Mouse (Mus musculus) stomach, embryonic 16.5 days (tissue): ENCODE measurements around the gene Mfsd5. TPM values are rescaled to one million over a fixed set of nuclear protein-coding genes. Genes with fewer than 3 reads are reported as not detected.
A peak's percentile ranks its signal among the peaks of the same experiment; 100 is the strongest.

ENCODE experiments used
- ATAC-seq: fragments of 200-750 bp; cut with Nextera tagmentation; 2 replicates; pipeline ENCODE4 v1.8.0; 2017; ENCODE audit warnings: moderate number of reproducible peaks, moderate TSS enrichment; ENCODE audit not compliant: insufficient read depth, low FRiP score
- H3K27ac ChIP-seq: fragments of 300-500 bp; sonication (generic); 2 replicates; pipeline ENCODE4 v1.5.1; 2014; ENCODE audit warnings: low read length
- H3K27me3 ChIP-seq: fragments of 300-500 bp; sonication (generic); 2 replicates; pipeline ENCODE4 v1.6.1; 2014; ENCODE audit warnings: low read length, control low read depth, mixed read lengths; ENCODE audit not compliant: control insufficient read depth, insufficient read depth
- H3K36me3 ChIP-seq: fragments of 300-500 bp; sonication (generic); 2 replicates; pipeline ENCODE4 v1.6.1; 2014; ENCODE audit warnings: low read length; ENCODE audit not compliant: control insufficient read depth, insufficient read depth
- H3K4me1 ChIP-seq: fragments of 300-500 bp; sonication (generic); 2 replicates; pipeline ENCODE4 v1.6.1; 2014; ENCODE audit warnings: low read length, control low read depth, mixed read lengths; ENCODE audit not compliant: control insufficient read depth, insufficient read depth
- H3K4me2 ChIP-seq: fragments of 300-500 bp; sonication (generic); 2 replicates; pipeline ENCODE4 v1.6.1; 2014; ENCODE audit warnings: low read depth, low read length, mixed read lengths
- H3K4me3 ChIP-seq: fragments of 300-500 bp; sonication (generic); replicated peaks from 2 replicates; pipeline ENCODE4 v1.5.1; 2014; ENCODE audit warnings: mild to moderate bottlenecking, low read length
- H3K9ac ChIP-seq: fragments of 300-500 bp; sonication (generic); 2 replicates; pipeline ENCODE4 v1.6.1; 2014; ENCODE audit warnings: low read length
- H3K9me3 ChIP-seq: fragments of 300-500 bp; sonication (generic); replicated peaks from 2 replicates; pipeline ENCODE4 v1.6.1; 2016; ENCODE audit warnings: low read length, control low read depth; ENCODE audit not compliant: control insufficient read depth
- WGBS: fragments of 180-500 bp; shearing (Covaris S2); extraction: QIAGEN DNeasy Blood & Tissue Kit; methylation state at CpG from one replicate; pipeline ENCODE4 v1.1.7; 2014; 5-methylcytosine and 5-hydroxymethylcytosine counted together
- polyA plus RNA-seq: library from polyadenylated mRNA; unstranded; fragments of >200 nt; fragmentation: Nextera tagmentation; extraction: Ambion mirVana; gene quantifications from 2 replicates; pipeline ENCODE4 v1.2.1, GENCODE M21; 2015

The Mfsd5 gene
- polyA plus RNA-seq, 1 experiment from 2014 or later, result 71.5 TPM

- WGBS, result 74% methylated on average over 12 of the region's 12 CpGs
- no peaks in the 10 kb centered on the region for H3K9me3 ChIP-seq
- peaks cover 10% of the 10 kb centered on the region; the same call in 1 of the 2 replicates for H3K4me1 ChIP-seq
- H3K4me3 ChIP-seq, result 0 out of 2 replicates have a peak overlapping the region, but pooled peaks have one; percentile 76
- no peaks in the 10 kb centered on the region for H3K27me3 ChIP-seq
- no peak for ATAC-seq
- peaks cover 9% of the 10 kb centered on the region; the same call in 1 of the 2 replicates for H3K36me3 ChIP-seq
- H3K9ac ChIP-seq, result no peak overlapping the region
- peak overlapping the region; percentile 22; the same call in 1 of the 2 replicates for H3K4me2 ChIP-seq
- H3K27ac ChIP-seq, result no peak overlapping the region
Measured at GRCm38 (mm10) chr15:102324654-102325473, 45.6 kb downstream of the Mfsd5 start.

- Histone ChIP-seq H3K4me3 (peak within 1 kb of the TSS; percentile 76), H3K4me1 (peaks cover 10% of the 10 kb centered on the region; the same call in 1 of the 2 replicates), H3K9me3 (no peaks in the 10 kb centered on the region), H3K36me3 (peaks cover 5% of the 10 kb centered on the region; the same call in 1 of the 2 replicates), H3K4me2 (peak within 1 kb of the TSS; percentile 70), H3K9ac (peak within 1 kb of the TSS; percentile 81), H3K27me3 (no peaks in the 10 kb centered on the region), H3K27ac (peak within 1 kb of the TSS; percentile 67; the same call in 1 of the 2 replicates)
- WGBS, result under 1% methylated on average over 40 of the region's 40 CpGs
- ATAC-seq, result peak; percentile 90
Measured at GRCm38 (mm10) chr15:102326022-102326576, 46.8 kb downstream of the Mfsd5 start, which contains the start of gene Pfdn5. Gene Pfdn5, plus strand, starts transcription at chr15:102326116.

GRCm38 (mm10) chr15:102326892-102327291 is 47.6 kb downstream of the Mfsd5 start:
- no peak for ATAC-seq
- no peak overlapping the region for H3K27ac ChIP-seq
- no peaks in the 10 kb centered on the region for H3K9me3 ChIP-seq
- peak overlapping the region; percentile 70 for H3K4me2 ChIP-seq
- H3K4me1 ChIP-seq, result peaks cover 10% of the 10 kb centered on the region; the same call in 1 of the 2 replicates
- peak overlapping the region; percentile 76 for H3K4me3 ChIP-seq
- H3K9ac ChIP-seq, result peak overlapping the region; percentile 81
- 56% methylated on average over 8 of the region's 8 CpGs for WGBS
- peaks cover 5% of the 10 kb centered on the region; the same call in 1 of the 2 replicates for H3K36me3 ChIP-seq
- H3K27me3 ChIP-seq, result no peaks in the 10 kb centered on the region

Other genes with a start within 250 kb of the Mfsd5 start
- 108 and 122 TPM in 2 replicates for gene Eif4b, start 205.7 kb upstream of the Mfsd5 start, polyA plus RNA-seq
- 41.2 and 43.0 TPM in 2 replicates for gene Tns2, start 179.0 kb upstream of the Mfsd5 start, polyA plus RNA-seq
- 29.2 and 35.0 TPM in 2 replicates for gene Spryd3, start 143.2 kb upstream of the Mfsd5 start, polyA plus RNA-seq
- 18.5 and 21.2 TPM in 2 replicates for gene Igfbp6, start 135.1 kb upstream of the Mfsd5 start, polyA plus RNA-seq
- 5.4 and 6.2 TPM in 2 replicates for gene Soat2, start 128.9 kb upstream of the Mfsd5 start, polyA plus RNA-seq
- gene Zfp740, start 76.2 kb upstream of the Mfsd5 start, polyA plus RNA-seq, result 46.0 and 49.6 TPM in 2 replicates
- 47.3 and 50.9 TPM in 2 replicates for gene Csad, start 74.7 kb upstream of the Mfsd5 start, polyA plus RNA-seq
- gene Itgb7, start 47.5 kb upstream of the Mfsd5 start, polyA plus RNA-seq, result 5.6 and 6.3 TPM in 2 replicates
- 41.2 and 48.6 TPM in 2 replicates for gene Rarg, start 21.9 kb upstream of the Mfsd5 start, polyA plus RNA-seq
- 0.16 and 0.28 TPM in 2 replicates for gene Gm9918, start 8.9 kb upstream of the Mfsd5 start, polyA plus RNA-seq
- 17.9 and 21.9 TPM in 2 replicates for gene Espl1, start 16.8 kb downstream of the Mfsd5 start, polyA plus RNA-seq
- 305 and 321 TPM in 2 replicates for gene Pfdn5, start 46.7 kb downstream of the Mfsd5 start, polyA plus RNA-seq
- gene Myg1, start 52.3 kb downstream of the Mfsd5 start, polyA plus RNA-seq, result 80.7 and 81.8 TPM in 2 replicates
- 55.4 and 57.0 TPM in 2 replicates for gene Aaas, start 71.3 kb downstream of the Mfsd5 start, polyA plus RNA-seq
- gene Sp7, start 87.7 kb downstream of the Mfsd5 start, polyA plus RNA-seq, result 1.3 TPM in 2 replicates
- gene Sp1, start 126.7 kb downstream of the Mfsd5 start, polyA plus RNA-seq, result 9.5 and 10.3 TPM in 2 replicates
- 0.68 and 2.5 TPM in 2 replicates for gene Amhr2, start 165.9 kb downstream of the Mfsd5 start, polyA plus RNA-seq
- 131 and 157 TPM in 2 replicates for gene Prr13, start 179.6 kb downstream of the Mfsd5 start, polyA plus RNA-seq
- gene Pcbp2, start 191.1 kb downstream of the Mfsd5 start, polyA plus RNA-seq, result 166 TPM in 2 replicates
- not detected in 2 replicates for gene Gm10337, start 224.3 kb downstream of the Mfsd5 start, polyA plus RNA-seq
- gene Map3k12, start 237.6 kb downstream of the Mfsd5 start, polyA plus RNA-seq, result 14.3 and 15.1 TPM in 2 replicates
- gene Tarbp2, start 238.7 kb downstream of the Mfsd5 start, polyA plus RNA-seq, result 84.0 and 87.0 TPM in 2 replicates
- gene Npff, start 245.5 kb downstream of the Mfsd5 start, polyA plus RNA-seq, result 2.0 and 3.6 TPM in 2 replicates